Comparison of ENCODE assay signal across 21 mouse cellular contexts in genomic region chr16:5113582-5113981, GRCm38 (mm10). TPM values are rescaled to one million over a fixed set of nuclear protein-coding genes. Genes with fewer than 3 reads are reported as not detected.
DNase-seq lines count a peak whose midpoint lies in the region; ATAC-seq and TF ChIP-seq lines count a peak whose summit lies in the region.
"Had no signal": no experiment of that assay in that cellular context is flagged by ENCODE, and none has a peak within 500 bp of the region (broad histone marks: within the 10 kb centered on the region; RNA-seq: fewer than 3 reads in every experiment).

No protein-coding gene starts in this region.

- DNase-seq in embryo, embryonic 11 days, result peak; percentile 7
- no peak for DNase-seq in embryo, embryonic 9.5 days (ENCODE audit: extremely low spot score)
- no peak for DNase-seq in liver, postnatal 0 days
- DNase-seq in liver (no peak), adipocyte (ENCODE audit: low spot score) (peak; percentile 39)
- DNase-seq in frontal cortex, adult 2 months (ENCODE audit: extremely low spot score in 1 of 2, low spot score in 1 of 2), result no peak
- no peak for DNase-seq in gastrocnemius, postnatal 10 days
- no peak for DNase-seq in urinary bladder, postnatal 10 days (ENCODE audit: low spot score)
- DNase-seq: B cell, adult 2 months; cerebellum, adult 11-12 months; cerebellum, postnatal 36 days; gastrocnemius, postnatal 36 days; kidney, adult 9 months; kidney, postnatal 4 days; right cerebral cortex, postnatal 4 days; thymus, postnatal 36 days had no signal

- H3K9ac ChIP-seq in liver, postnatal 0 days (replicated peaks), result no peak overlapping the region
- H3K9ac ChIP-seq: forebrain, embryonic 12.5 days; liver, embryonic 15.5 days had no signal

- H3K4me1 ChIP-seq in liver, postnatal 0 days (ENCODE audit: insufficient read depth), result peaks cover 6% of the 10 kb centered on the region; the same call in 1 of the 2 replicates
- H3K4me1 ChIP-seq: forebrain, embryonic 12.5 days had no signal

- H3K27ac ChIP-seq in liver, postnatal 0 days (ENCODE audit: low read depth), result no peak overlapping the region
- H3K27ac ChIP-seq: forebrain, embryonic 12.5 days; liver, embryonic 15.5 days had no signal

- WGBS in liver, postnatal 0 days (ENCODE audit: insufficient replicate concordance), result 68% methylated on average over 2 of the region's 2 CpGs

- H3K36me3 ChIP-seq in liver, postnatal 0 days (replicated peaks; ENCODE audit: insufficient read depth, low read length), result no peaks in the 10 kb centered on the region
- H3K36me3 ChIP-seq: forebrain, embryonic 12.5 days; liver, embryonic 15.5 days had no signal

- no peaks in the 10 kb centered on the region for H3K9me3 ChIP-seq in liver, postnatal 0 days (ENCODE audit: low read length)
- H3K9me3 ChIP-seq: forebrain, embryonic 12.5 days; liver, embryonic 15.5 days had no signal

- TF ChIP-seq CTCF in liver, postnatal 0 days (IDR thresholded peaks at IDR 0.05; ENCODE audit: low read depth), result no peak

- no peak for TF ChIP-seq EP300 in liver, postnatal 0 days (IDR thresholded peaks at IDR 0.05; ENCODE audit: low read depth)

- no peaks in the 10 kb centered on the region for H3K27me3 ChIP-seq in liver, postnatal 0 days (ENCODE audit: insufficient read depth, low read length)
- H3K27me3 ChIP-seq: forebrain, embryonic 12.5 days; liver, embryonic 15.5 days had no signal

- H3K4me3 ChIP-seq in liver, postnatal 0 days (ENCODE audit: low read depth, low read length), result no peak overlapping the region
- H3K4me3 ChIP-seq: forebrain, embryonic 12.5 days; liver, embryonic 15.5 days had no signal

- ATAC-seq in liver, postnatal 0 days, result peak; percentile 62

- H3K4me2 ChIP-seq in liver, postnatal 0 days (ENCODE audit: low read depth, low read length), result no peak overlapping the region
- H3K4me2 ChIP-seq: forebrain, embryonic 12.5 days; heart, embryonic 11.5 days; liver, embryonic 15.5 days had no signal

RNA-seq across cellular contexts. Expression of gene Ppl, which starts 18.6 kb away (rescaled TPM):
- polyA plus RNA-seq in liver, postnatal 0 days (2015; fragmentation: Nextera tagmentation; extraction: Ambion mirVana), result 0.39 and 0.54 TPM in 2 replicates
- polyA plus RNA-seq in frontal cortex, adult 2 months (2012; rRNA removed), result 0.17 and 0.24 TPM in 2 replicates
- under 1 TPM; 0.12 to 0.25 TPM for total RNA-seq in gastrocnemius, postnatal 10 days (2021)
- total RNA-seq: hematopoietic stem cell, adult 5-6 weeks; megakaryocyte-erythroid progenitor cell, adult 5-6 weeks had no signal

RNA-seq across cellular contexts. Expression of gene Sec14l5, which starts 33.3 kb away (rescaled TPM):
- polyA plus RNA-seq in liver, postnatal 0 days (2015; fragmentation: Nextera tagmentation; extraction: Ambion mirVana), result 0.04 TPM in 1 of 2 replicates, not detected in the other
- 8.0 and 9.2 TPM in 2 replicates for polyA plus RNA-seq in frontal cortex, adult 2 months (2012; rRNA removed)
- 10 to 100 TPM in 1 of 2 experiments, 1 to 10 TPM in 1; 8.8 to 13.3 TPM for total RNA-seq in gastrocnemius, postnatal 10 days (2021)
- total RNA-seq: hematopoietic stem cell, adult 5-6 weeks; megakaryocyte-erythroid progenitor cell, adult 5-6 weeks had no signal
- polyA plus RNA-seq: heart, embryonic 11.5 days; liver, embryonic 15.5 days had no signal

Comparison
In these comparisons a context has a peak if more than half of its experiments do, and no peak if none do; other contexts are left out.
1. DNase-seq: peak in embryo, embryonic 11 days (single experiment) and adipocyte (single experiment); none in embryo, embryonic 9.5 days (single experiment), liver, postnatal 0 days (single experiment), liver (single experiment), frontal cortex, adult 2 months (0 of 2), gastrocnemius, postnatal 10 days (single experiment) and urinary bladder, postnatal 10 days (single experiment).